Mouse (Mus musculus) ES-E14 (cell line): Measurements from ENCODE around the gene Cdk11b.

Experiments used
- CHD2 ChIP-seq: IDR thresholded peaks from 2 replicates; pipeline ENCODE4 v1.6.1; 2014; ENCODE audit warnings: mild to moderate bottlenecking, low read depth, low read length, inconsistent platforms
- ZC3H11A ChIP-seq: IDR thresholded peaks from 2 replicates; pipeline ENCODE4 v1.6.1; 2012; ENCODE audit warnings: low read depth, mild to moderate bottlenecking, inconsistent platforms, low read length, borderline replicate concordance

DNA sequence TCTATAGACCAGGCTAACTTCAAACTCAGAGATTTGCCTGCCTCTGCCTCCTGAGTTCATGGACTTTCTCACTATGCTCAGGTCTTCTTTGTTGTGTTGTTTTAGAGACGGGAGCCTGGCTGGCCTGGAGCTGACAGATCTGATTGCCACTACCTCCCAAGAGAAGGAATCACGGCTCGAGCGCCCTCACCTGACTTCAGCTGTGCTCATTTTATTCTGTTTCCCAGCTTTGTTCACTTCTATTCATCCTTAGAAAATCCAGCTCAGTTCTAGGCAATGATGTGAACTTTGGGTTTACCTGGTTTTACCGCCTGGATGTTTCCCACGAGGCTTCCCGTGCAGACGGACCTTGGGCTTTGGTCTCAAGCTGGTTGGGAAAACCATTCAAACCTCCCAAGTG lies 49.1 kb upstream of the Cdk11b start:
- no peak for TF ChIP-seq ZC3H11A
- no peak for TF ChIP-seq CHD2
